Mouse (Mus musculus) limb, embryonic 11.5 days (tissue): Measurements from ENCODE around the gene Afp. TPM values are rescaled to one million over a fixed set of nuclear protein-coding genes. Genes with fewer than 3 reads are reported as not detected.

Experiments
- ATAC-seq: fragments of 200-750 bp; cut with Nextera tagmentation; 2 replicates; pipeline ENCODE4 v1.8.0; 2017; ENCODE audit warnings: low read depth; ENCODE audit not compliant: insufficient number of reproducible peaks, low FRiP score, low TSS enrichment
- DNase-seq: peaks from one replicate; pipeline ENCODE4 v3.0.0-alpha.2; 2015; ENCODE audit warnings: low spot score
- H3K27ac ChIP-seq: fragments of 300-500 bp; sonication (generic); replicated peaks from 2 replicates; pipeline ENCODE4 v1.5.1; 2014; ENCODE audit warnings: low read depth, mild to moderate bottlenecking, low read length
- H3K27me3 ChIP-seq: fragments of 300-500 bp; sonication (generic); 2 replicates; pipeline ENCODE4 v1.6.1; 2014; ENCODE audit warnings: mild to moderate bottlenecking, low read length, mixed read lengths; ENCODE audit not compliant: control insufficient read depth, insufficient read depth
- H3K36me3 ChIP-seq: fragments of 300-500 bp; sonication (generic); 2 replicates; pipeline ENCODE4 v1.6.1; 2014; ENCODE audit warnings: mild to moderate bottlenecking, low read length, moderate library complexity, mixed read lengths; ENCODE audit not compliant: control insufficient read depth, insufficient read depth
- H3K4me1 ChIP-seq: fragments of 300-500 bp; sonication (generic); 2 replicates; pipeline ENCODE4 v1.6.1; 2014; ENCODE audit warnings: low read length, mixed read lengths; ENCODE audit not compliant: control insufficient read depth, insufficient read depth
- H3K4me2 ChIP-seq: fragments of 300-500 bp; sonication (generic); 2 replicates; pipeline ENCODE4 v1.6.1; 2014; ENCODE audit warnings: low read depth, mild to moderate bottlenecking, moderate library complexity; ENCODE audit not compliant: severe bottlenecking
- H3K4me3 ChIP-seq: fragments of 300-500 bp; sonication (generic); 2 replicates; pipeline ENCODE4 v1.5.1; 2014; ENCODE audit warnings: low read depth, low read length
- H3K9ac ChIP-seq: fragments of 300-500 bp; sonication (generic); 2 replicates; pipeline ENCODE4 v1.6.1; 2014; ENCODE audit warnings: mild to moderate bottlenecking, low read length
- H3K9me3 ChIP-seq: fragments of 300-500 bp; sonication (generic); 2 replicates; pipeline ENCODE4 v1.6.1; 2016; ENCODE audit warnings: low read length; ENCODE audit not compliant: control insufficient read depth
- WGBS: fragments of 180-500 bp; shearing (Covaris S2); extraction: QIAGEN DNeasy Blood & Tissue Kit; methylation state at CpG from one replicate; pipeline ENCODE4 v1.1.7; 2014; 5-methylcytosine and 5-hydroxymethylcytosine counted together
- polyA plus RNA-seq: library from polyadenylated mRNA; unstranded; fragments of >200 nt; fragmentation: Nextera tagmentation; extraction: Ambion mirVana; gene quantifications from 2 replicates; pipeline ENCODE4 v1.2.1, GENCODE M21; 2014

Afp gene
- polyA plus RNA-seq, 1 experiment from 2014 or later, result 6.1 TPM

DNA sequence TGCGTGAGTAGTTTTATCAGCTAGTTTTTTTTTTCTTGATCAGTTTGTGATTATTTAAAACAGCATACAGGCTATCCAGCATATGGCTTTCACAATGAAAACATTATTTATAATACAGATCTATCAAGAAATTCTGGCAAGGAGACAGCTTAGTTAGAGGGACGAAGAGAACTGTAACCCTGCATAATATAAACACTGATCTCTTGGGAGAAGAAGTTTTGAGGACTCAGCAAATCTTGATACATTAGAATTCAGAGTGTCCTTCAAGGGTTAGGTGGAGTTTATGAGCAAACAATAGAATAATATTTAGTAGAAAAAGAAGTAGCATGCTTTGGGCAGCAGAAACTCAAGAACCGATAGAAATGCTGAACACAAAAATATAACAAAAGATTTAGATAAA is 19.7 kb upstream of the Afp start:
- no peak overlapping the region for H3K4me3 ChIP-seq
- no peaks in the 10 kb centered on the region for H3K9me3 ChIP-seq
- no peak overlapping the region for H3K4me2 ChIP-seq
- H3K27ac ChIP-seq, result no peak overlapping the region
- no peaks in the 10 kb centered on the region for H3K27me3 ChIP-seq
- H3K9ac ChIP-seq, result no peak overlapping the region
- DNase-seq (no peak), ATAC-seq (no peak)
- 95% methylated on average over 3 of the region's 3 CpGs for WGBS
- H3K4me1 ChIP-seq, result no peaks in the 10 kb centered on the region
- H3K36me3 ChIP-seq, result no peaks in the 10 kb centered on the region

DNA sequence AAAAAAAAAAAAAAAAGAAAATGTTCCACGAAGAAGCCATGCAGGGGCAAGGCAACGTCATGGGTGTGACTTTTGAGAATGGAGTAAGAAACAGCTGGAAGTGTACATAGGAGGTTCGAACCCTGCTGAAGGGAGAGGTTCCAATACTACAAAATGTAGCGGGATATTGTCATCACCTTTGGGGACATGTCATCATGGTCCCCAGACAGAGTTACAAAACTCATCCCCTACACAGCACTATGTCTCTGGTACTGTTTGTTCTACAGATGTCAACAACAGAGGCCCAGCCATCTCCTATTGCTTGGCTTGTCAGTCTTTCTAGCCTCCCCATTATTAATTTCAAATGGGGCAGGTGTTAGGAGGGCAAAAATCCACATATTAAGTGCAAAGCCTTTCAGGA is 16.6 kb upstream of the Afp start:
- H3K9me3 ChIP-seq, result no peaks in the 10 kb centered on the region
- H3K27ac ChIP-seq, result no peak overlapping the region
- H3K36me3 ChIP-seq, result no peaks in the 10 kb centered on the region
- no peaks in the 10 kb centered on the region for H3K4me1 ChIP-seq
- no peak for ATAC-seq
- H3K4me2 ChIP-seq, result no peak overlapping the region
- no peak overlapping the region for H3K4me3 ChIP-seq
- no peak overlapping the region for H3K9ac ChIP-seq
- no peak for DNase-seq
- H3K27me3 ChIP-seq, result no peaks in the 10 kb centered on the region
- 91% methylated on average over 4 of the region's 4 CpGs for WGBS

DNA sequence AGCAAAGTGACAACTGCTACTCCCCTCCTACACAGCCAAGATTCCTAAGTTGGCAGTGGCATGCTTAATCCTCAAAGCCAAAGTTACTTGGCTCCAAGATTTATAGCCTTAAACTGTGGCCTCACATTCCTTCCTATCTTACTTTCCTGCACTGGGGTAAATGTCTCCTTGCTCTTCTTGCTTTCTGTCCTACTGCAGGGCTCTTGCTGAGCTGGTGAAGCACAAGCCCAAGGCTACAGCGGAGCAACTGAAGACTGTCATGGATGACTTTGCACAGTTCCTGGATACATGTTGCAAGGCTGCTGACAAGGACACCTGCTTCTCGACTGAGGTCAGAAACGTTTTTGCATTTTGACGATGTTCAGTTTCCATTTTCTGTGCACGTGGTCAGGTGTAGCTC is 16.2 kb upstream of the Afp start:
- Histone ChIP-seq H3K27ac (no peak overlapping the region), H3K27me3 (no peaks in the 10 kb centered on the region), H3K9me3 (no peaks in the 10 kb centered on the region), H3K36me3 (no peaks in the 10 kb centered on the region), H3K4me2 (no peak overlapping the region), H3K9ac (no peak overlapping the region), H3K4me3 (no peak overlapping the region), H3K4me1 (no peaks in the 10 kb centered on the region)
- 91% methylated on average over 5 of the region's 5 CpGs for WGBS
- DNase-seq, result no peak
- no peak for ATAC-seq

DNA sequence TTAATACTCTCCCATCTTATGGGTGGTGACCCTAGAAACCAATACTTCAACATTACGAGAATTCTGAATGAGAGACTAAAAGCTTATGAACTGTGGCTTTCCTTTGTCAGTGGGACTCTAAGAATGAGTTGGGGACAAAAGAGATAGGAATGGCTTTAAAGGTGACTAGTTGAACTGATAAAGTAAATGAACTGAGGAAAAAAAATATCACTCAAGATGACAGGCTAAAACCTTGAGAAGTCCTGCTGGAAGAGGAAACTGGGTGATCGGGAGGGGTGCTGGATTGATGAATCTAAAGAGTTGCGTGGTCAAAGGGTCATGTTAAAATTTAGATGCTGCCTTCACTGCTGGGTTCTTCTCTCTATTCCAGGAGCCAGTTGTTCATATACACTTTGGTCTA is 13.8 kb upstream of the Afp start:
- 93% methylated on average over 3 of the region's 3 CpGs for WGBS

DNA sequence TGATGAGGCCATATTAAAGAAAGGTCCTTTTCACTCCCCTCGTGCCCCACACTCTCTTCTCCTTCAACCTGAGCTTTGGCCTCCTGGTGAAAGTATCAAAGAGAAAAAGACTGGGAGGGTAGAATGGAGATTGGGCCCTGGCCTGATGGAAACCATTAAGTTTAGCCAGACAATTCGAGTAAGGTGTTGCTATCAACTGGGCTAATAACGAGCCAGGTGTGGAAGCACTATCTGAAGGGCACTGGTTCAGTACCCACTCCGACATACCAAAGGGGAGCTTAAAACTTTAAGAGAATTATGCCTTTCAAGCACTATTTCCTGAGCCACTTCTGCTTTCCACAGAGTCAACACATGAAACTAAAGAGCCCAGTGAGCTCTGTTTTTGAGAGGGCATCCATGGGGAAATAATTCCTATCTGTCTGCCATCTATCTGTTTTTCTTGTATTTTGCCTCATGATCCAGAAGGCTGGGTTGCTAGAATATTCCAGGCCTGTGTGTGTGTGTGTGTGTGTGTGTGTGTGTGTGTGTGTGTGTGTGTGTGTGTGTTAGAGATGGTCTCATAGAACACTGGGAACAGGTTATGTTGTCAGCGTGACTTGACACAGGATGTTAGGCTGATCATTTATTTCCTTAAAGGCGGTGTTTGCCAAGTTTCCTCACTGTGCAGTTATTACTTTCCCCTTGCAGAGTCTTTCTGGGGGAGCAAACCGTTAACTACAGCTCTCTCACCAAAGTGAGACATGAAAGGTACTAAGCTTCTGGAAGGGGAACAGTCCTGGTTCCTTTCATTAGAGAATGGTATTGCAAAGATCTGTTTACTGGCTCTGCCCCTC is 13.0 kb upstream of the Afp start:
- ATAC-seq (no peak), DNase-seq (no peak)
- Histone ChIP-seq H3K4me2 (no peak overlapping the region), H3K9me3 (no peaks in the 10 kb centered on the region), H3K4me3 (no peak overlapping the region), H3K9ac (no peak overlapping the region), H3K4me1 (no peaks in the 10 kb centered on the region), H3K27me3 (no peaks in the 10 kb centered on the region), H3K36me3 (no peaks in the 10 kb centered on the region), H3K27ac (no peak overlapping the region)
- WGBS, result 61% methylated on average over 7 of the region's 7 CpGs

More for the DNA sequence above, 13.8 kb upstream of the Afp start:
- ATAC-seq, result no peak
- Histone ChIP-seq H3K4me2 (no peak overlapping the region), H3K9me3 (no peaks in the 10 kb centered on the region), H3K9ac (no peak overlapping the region), H3K4me3 (no peak overlapping the region), H3K27me3 (no peaks in the 10 kb centered on the region), H3K4me1 (no peaks in the 10 kb centered on the region), H3K27ac (no peak overlapping the region), H3K36me3 (no peaks in the 10 kb centered on the region)
- DNase-seq, result no peak

DNA sequence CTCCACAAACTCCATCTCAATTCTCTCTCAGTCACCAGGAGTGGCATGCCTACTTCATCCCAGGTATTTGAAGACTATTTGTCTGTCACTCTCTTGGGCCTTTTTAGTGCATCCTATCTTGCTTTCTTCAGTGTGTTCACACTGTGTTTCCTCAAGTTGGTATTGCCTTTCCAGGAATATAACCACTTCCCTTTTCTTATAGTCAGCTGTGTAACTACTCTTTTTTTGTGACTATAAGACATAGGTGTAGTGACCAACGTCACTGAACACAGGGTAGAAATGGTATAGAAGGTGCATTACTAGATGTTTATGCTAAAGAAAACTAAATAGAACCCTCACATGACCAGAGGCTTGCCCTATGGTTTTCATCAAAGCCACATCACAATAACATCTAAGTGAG is 11.7 kb upstream of the Afp start:
- Histone ChIP-seq H3K9me3 (no peaks in the 10 kb centered on the region), H3K27me3 (no peaks in the 10 kb centered on the region), H3K9ac (no peak overlapping the region), H3K4me1 (no peaks in the 10 kb centered on the region), H3K27ac (no peak overlapping the region), H3K4me2 (no peak overlapping the region), H3K36me3 (no peaks in the 10 kb centered on the region), H3K4me3 (no peak overlapping the region)
- ATAC-seq, result no peak
- WGBS, result 95% methylated on average over 1 of the region's 1 CpGs
- DNase-seq, result no peak

DNA sequence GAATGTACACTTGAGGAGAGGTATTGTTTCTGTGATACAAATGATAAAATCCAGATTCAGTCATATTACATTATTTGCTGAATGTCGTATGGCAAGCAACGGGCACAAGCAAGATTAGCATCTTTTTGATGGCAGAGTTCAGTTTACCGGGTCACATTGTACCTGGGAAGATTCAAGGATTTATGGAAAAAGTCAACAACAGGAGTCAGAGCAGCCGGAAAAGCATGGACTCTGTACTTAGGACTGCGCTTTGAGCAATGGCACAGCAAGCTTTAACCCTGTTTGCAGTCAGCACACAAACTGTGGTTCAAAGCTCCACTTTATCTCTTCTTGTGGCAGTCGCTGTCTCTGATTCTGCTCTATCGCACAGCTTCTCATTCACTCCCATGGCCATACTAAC is 4.9 kb upstream of the Afp start:
- Histone ChIP-seq H3K4me3 (no peak overlapping the region), H3K4me2 (no peak overlapping the region), H3K36me3 (no peaks in the 10 kb centered on the region), H3K9ac (no peak overlapping the region), H3K27me3 (no peaks in the 10 kb centered on the region), H3K27ac (no peak overlapping the region), H3K9me3 (no peaks in the 10 kb centered on the region), H3K4me1 (no peaks in the 10 kb centered on the region)
- no peak for ATAC-seq
- DNase-seq, result no peak
- WGBS, result 92% methylated on average over 7 of the region's 7 CpGs

DNA sequence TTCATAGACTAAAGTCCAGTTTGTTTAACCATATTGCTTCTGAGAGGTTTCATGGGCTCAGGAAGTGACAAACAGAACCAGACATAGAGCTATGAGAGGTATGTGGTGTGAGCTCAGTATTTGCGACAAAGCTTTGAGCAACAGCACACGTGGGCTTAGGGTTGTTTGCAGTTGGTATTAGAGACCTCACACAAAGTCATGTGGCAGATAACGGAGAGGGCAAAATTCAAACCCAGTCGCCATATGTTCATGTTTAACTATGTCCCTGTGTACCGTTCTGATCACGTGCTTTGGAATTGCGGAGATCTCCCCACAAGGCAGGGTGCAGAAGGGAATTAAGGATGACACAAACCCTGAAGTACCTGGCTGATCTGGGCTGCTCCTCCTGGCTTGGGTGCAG is 2.2 kb upstream of the Afp start:
- H3K4me1 ChIP-seq, result no peaks in the 10 kb centered on the region
- DNase-seq (no peak), ATAC-seq (no peak)
- H3K4me2 ChIP-seq, result no peak overlapping the region
- no peak overlapping the region for H3K9ac ChIP-seq
- no peaks in the 10 kb centered on the region for H3K36me3 ChIP-seq
- H3K9me3 ChIP-seq, result no peaks in the 10 kb centered on the region
- H3K4me3 ChIP-seq, result no peak overlapping the region
- 85% methylated on average over 7 of the region's 7 CpGs for WGBS
- H3K27ac ChIP-seq, result no peak overlapping the region
- no peaks in the 10 kb centered on the region for H3K27me3 ChIP-seq

DNA sequence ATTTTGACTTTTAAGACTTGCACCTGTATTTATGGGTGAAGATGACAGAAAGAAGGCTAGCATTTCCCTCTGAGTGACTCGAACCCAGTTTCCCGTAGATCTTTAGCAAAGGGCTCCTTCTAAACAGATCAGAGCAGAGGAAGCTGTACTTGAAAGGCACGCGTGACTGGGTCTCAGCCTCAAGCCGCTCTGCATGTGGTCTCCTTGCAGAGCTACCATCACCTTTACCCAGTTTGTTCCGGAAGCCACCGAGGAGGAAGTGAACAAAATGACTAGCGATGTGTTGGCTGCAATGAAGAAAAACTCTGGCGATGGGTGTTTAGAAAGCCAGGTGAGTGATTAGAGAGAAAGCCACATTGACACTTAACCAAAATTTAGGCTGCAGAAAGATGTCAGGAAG is 1.9 kb downstream of the Afp start:
- Histone ChIP-seq H3K36me3 (no peaks in the 10 kb centered on the region), H3K9ac (no peak overlapping the region), H3K9me3 (no peaks in the 10 kb centered on the region), H3K4me2 (no peak overlapping the region), H3K4me3 (no peak overlapping the region), H3K27ac (no peak overlapping the region), H3K4me1 (no peaks in the 10 kb centered on the region), H3K27me3 (no peaks in the 10 kb centered on the region)
- WGBS, result 83% methylated on average over 9 of the region's 9 CpGs
- DNase-seq (no peak), ATAC-seq (no peak)
